Mouse (Mus musculus): ENCODE measurements at regions not wholly inside any gene's neighbourhood (a gene's known extent, or its start where the extent isn't known, plus 50 kb on each side); places are given as distances from the start of the nearest gene placed in this dataset.

- no peak for DNase-seq
Measured at GRCm38 (mm10) chr11:38618707-38619106, 1382.9 kb upstream of the Tenm2 start.

- DNase-seq = peak; percentile 16
Measured at GRCm38 (mm10) chr11:38600971-38601370, 1365.2 kb upstream of the Tenm2 start.

GRCm38 (mm10) chr11:38568515-38568914 lies 1332.8 kb upstream of the Tenm2 start:
- no peak for DNase-seq

- no peak for DNase-seq
Measured at GRCm38 (mm10) chr11:38543893-38544292, 1308.1 kb upstream of the Tenm2 start.

- no peak for DNase-seq
Measured at GRCm38 (mm10) chr11:38540097-38540496, 1304.3 kb upstream of the Tenm2 start.

- no peak for DNase-seq
Measured at GRCm38 (mm10) chr11:38532282-38532681, 1296.5 kb upstream of the Tenm2 start.

GRCm38 (mm10) chr11:38509676-38510075 lies 1273.9 kb upstream of the Tenm2 start:
- no peak for DNase-seq

- DNase-seq = no peak
Measured at GRCm38 (mm10) chr11:38464239-38464596, 1228.5 kb upstream of the Tenm2 start.

- DNase-seq = no peak
Measured at GRCm38 (mm10) chr11:38463568-38464238, 1227.9 kb upstream of the Tenm2 start.

GRCm38 (mm10) chr11:38443291-38443690 lies 1207.5 kb upstream of the Tenm2 start:
- no peak for DNase-seq

GRCm38 (mm10) chr11:38410302-38410701 lies 1174.5 kb upstream of the Tenm2 start:
- peak; percentile 29 for DNase-seq

GRCm38 (mm10) chr11:38397771-38398170 lies 1162.0 kb upstream of the Tenm2 start:
- DNase-seq = no peak

- DNase-seq = no peak
Measured at GRCm38 (mm10) chr11:38386958-38387357, 1151.2 kb upstream of the Tenm2 start.

GRCm38 (mm10) chr11:38346442-38346841 lies 1110.7 kb upstream of the Tenm2 start:
- DNase-seq = no peak

GRCm38 (mm10) chr11:38335411-38335810 lies 1099.6 kb upstream of the Tenm2 start:
- no peak for DNase-seq

- no peak for DNase-seq
Measured at GRCm38 (mm10) chr11:38297693-38298092, 1061.9 kb upstream of the Tenm2 start.

GRCm38 (mm10) chr11:38291289-38291688 lies 1055.5 kb upstream of the Tenm2 start:
- DNase-seq = no peak

- no peak for DNase-seq
Measured at GRCm38 (mm10) chr11:38280961-38281360, 1045.2 kb upstream of the Tenm2 start.

All from layer of hippocampus, adult 9-11 months (tissue).